ENCODE assay signal across 8 mouse cellular contexts in genomic region chr13:29356158-29356485, GRCm38 (mm10).
A peak's percentile ranks its signal among the peaks of the same experiment; 100 is the strongest.
DNase-seq lines count a peak whose midpoint lies in the region; ATAC-seq and TF ChIP-seq lines count a peak whose summit lies in the region.
"Had no signal": no experiment of that assay in that cellular context is flagged by ENCODE, and none has a peak within 500 bp of the region (broad histone marks: within the 10 kb centered on the region; RNA-seq: fewer than 3 reads in every experiment).

No protein-coding gene starts in this region.

- no peak overlapping the region for H3K4me3 ChIP-seq in midbrain, embryonic 16.5 days (ENCODE audit: low read depth, low read length)
- no peak overlapping the region for H3K4me3 ChIP-seq in midbrain, postnatal 0 days (ENCODE audit: low read depth, low read length)
- H3K4me3 ChIP-seq in forebrain, embryonic 14.5 days (ENCODE audit: low read depth, low read length), result no peak overlapping the region
- H3K4me3 ChIP-seq: embryonic facial prominence, embryonic 15.5 days had no signal

- H3K9ac ChIP-seq in midbrain, embryonic 16.5 days (ENCODE audit: low read depth, low read length), result no peak overlapping the region
- no peak overlapping the region for H3K9ac ChIP-seq in midbrain, postnatal 0 days (replicated peaks; ENCODE audit: low read length, poor library complexity, severe bottlenecking)
- no peak overlapping the region for H3K9ac ChIP-seq in forebrain, embryonic 14.5 days (ENCODE audit: low read length)
- H3K9ac ChIP-seq: embryonic facial prominence, embryonic 15.5 days had no signal

- H3K4me1 ChIP-seq in midbrain, embryonic 16.5 days (ENCODE audit: control insufficient read depth, insufficient read depth, low read length), result peaks cover 10% of the 10 kb centered on the region
- peaks cover 2% of the 10 kb centered on the region; the same call in 1 of the 2 replicates for H3K4me1 ChIP-seq in midbrain, postnatal 0 days (ENCODE audit: insufficient read depth, low read length)
- peaks cover 21% of the 10 kb centered on the region for H3K4me1 ChIP-seq in forebrain, embryonic 14.5 days (ENCODE audit: control insufficient read depth, insufficient read depth, low read length)

- ATAC-seq in midbrain, embryonic 16.5 days, result no peak
- no peak for ATAC-seq in midbrain, postnatal 0 days (ENCODE audit: low FRiP score)
- ATAC-seq in forebrain, embryonic 14.5 days, result no peak; the same call in 1 of the 2 replicates

- no peak for DNase-seq in midbrain, postnatal 0 days (ENCODE audit: low spot score)
- DNase-seq in forebrain, embryonic 14.5 days (ENCODE audit: low spot score), result peak; percentile 32
- DNase-seq in kidney, adult 9 months, result peak; percentile 57
- DNase-seq in right cerebral cortex, postnatal 14 days, result no peak
- no peak for DNase-seq in layer of hippocampus, adult 11-12 months (ENCODE audit: low spot score)
- DNase-seq in gastrocnemius, adult 18-20 months (ENCODE audit: low spot score), result no peak

- peak overlapping the region; percentile 19; the same call in 1 of the 2 replicates for H3K27ac ChIP-seq in midbrain, embryonic 16.5 days (ENCODE audit: low read length)
- no peak overlapping the region for H3K27ac ChIP-seq in midbrain, postnatal 0 days (ENCODE audit: low read depth, low read length)
- no peak overlapping the region; the same call in 1 of the 2 replicates for H3K27ac ChIP-seq in forebrain, embryonic 14.5 days (ENCODE audit: low read depth, low read length)
- H3K27ac ChIP-seq: embryonic facial prominence, embryonic 15.5 days had no signal

- no peaks in the 10 kb centered on the region for H3K36me3 ChIP-seq in midbrain, embryonic 16.5 days (ENCODE audit: control insufficient read depth, insufficient read depth, low read length)
- H3K36me3 ChIP-seq in midbrain, postnatal 0 days (ENCODE audit: insufficient read depth, low read length), result no peaks in the 10 kb centered on the region
- H3K36me3 ChIP-seq in forebrain, embryonic 14.5 days (ENCODE audit: control insufficient read depth, insufficient read depth, low read length), result no peaks in the 10 kb centered on the region
- H3K36me3 ChIP-seq: embryonic facial prominence, embryonic 15.5 days had no signal

- H3K9me3 ChIP-seq in midbrain, embryonic 16.5 days (replicated peaks; ENCODE audit: control insufficient read depth, low read length, poor library complexity, severe bottlenecking), result no peaks in the 10 kb centered on the region
- no peaks in the 10 kb centered on the region for H3K9me3 ChIP-seq in midbrain, postnatal 0 days (ENCODE audit: low read length)
- H3K9me3 ChIP-seq in forebrain, embryonic 14.5 days (replicated peaks; ENCODE audit: control insufficient read depth, low read length), result no peaks in the 10 kb centered on the region
- H3K9me3 ChIP-seq: embryonic facial prominence, embryonic 15.5 days had no signal

- no peaks in the 10 kb centered on the region for H3K27me3 ChIP-seq in midbrain, embryonic 16.5 days (ENCODE audit: control insufficient read depth, insufficient read depth, low read depth, low read length)
- H3K27me3 ChIP-seq in midbrain, postnatal 0 days (ENCODE audit: insufficient read depth, low read length), result no peaks in the 10 kb centered on the region
- H3K27me3 ChIP-seq in forebrain, embryonic 14.5 days (replicated peaks; ENCODE audit: control insufficient read depth, insufficient read depth, low read length), result no peaks in the 10 kb centered on the region
- H3K27me3 ChIP-seq: embryonic facial prominence, embryonic 15.5 days had no signal

- 23% methylated on average over 10 of the region's 10 CpGs for WGBS in midbrain, embryonic 16.5 days
- 32% methylated on average over 10 of the region's 10 CpGs for WGBS in midbrain, postnatal 0 days
- WGBS in forebrain, embryonic 14.5 days, result 13% methylated on average over 10 of the region's 10 CpGs

- TF ChIP-seq CTCF in midbrain, postnatal 0 days (IDR thresholded peaks at IDR 0.05), result no peak

- H3K4me2 ChIP-seq in midbrain, embryonic 16.5 days (ENCODE audit: low read length), result no peak overlapping the region
- no peak overlapping the region for H3K4me2 ChIP-seq in midbrain, postnatal 0 days (ENCODE audit: low read depth, low read length, poor library complexity, severe bottlenecking)
- H3K4me2 ChIP-seq in forebrain, embryonic 14.5 days (ENCODE audit: low read length), result 0 out of 2 replicates have a peak overlapping the region, but pooled peaks have one; percentile 12
- H3K4me2 ChIP-seq: embryonic facial prominence, embryonic 15.5 days had no signal

Comparison
In these comparisons a context has a peak if more than half of its experiments do, and no peak if none do; other contexts are left out.
1. DNase-seq: peak in forebrain, embryonic 14.5 days (single experiment) and kidney, adult 9 months (single experiment); none in midbrain, postnatal 0 days (single experiment), right cerebral cortex, postnatal 14 days (single experiment), layer of hippocampus, adult 11-12 months (single experiment) and gastrocnemius, adult 18-20 months (single experiment).